Mouse (Mus musculus): Measurements from ENCODE around the gene Stpg1.

DNA sequence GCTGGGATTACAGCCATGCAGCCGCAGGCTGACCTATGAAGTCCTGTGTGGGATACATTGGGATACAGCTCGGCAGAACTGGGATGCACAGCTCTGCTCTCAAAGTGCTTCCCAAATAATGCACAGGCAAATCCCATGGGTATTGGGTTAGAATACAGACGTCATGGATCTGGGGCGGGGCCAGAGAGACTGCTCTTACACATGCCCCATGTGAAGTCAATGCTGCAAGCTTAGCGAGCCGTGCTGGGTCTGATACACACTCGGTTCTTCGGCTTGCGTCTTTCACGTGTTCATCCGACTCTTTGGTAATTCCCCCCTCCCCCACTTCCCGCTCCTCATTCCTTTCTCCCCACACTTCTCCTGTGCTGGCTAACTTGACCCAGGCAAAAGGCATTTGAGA, 44.5 kb downstream of the Stpg1 start:
- TF ChIP-seq EP300 (IDR thresholded peaks at IDR 0.05; ENCODE audit: low read depth) (no peak), CTCF (IDR thresholded peaks at IDR 0.05; ENCODE audit: low read depth) (no peak)
